Mouse (Mus musculus) thymus, postnatal 14 days (tissue): ENCODE measurements at regions not wholly inside any gene's neighbourhood (a gene's known extent, or its start where the extent isn't known, plus 50 kb on each side); places are given as distances from the start of the nearest gene placed in this dataset.

ENCODE experiments used
- DNase-seq: peaks from one replicate; pipeline ENCODE4 v3.0.0; 2021

GRCm38 (mm10) chr2:128217784-128218467 lies 92.1 kb downstream of the Bcl2l11 start:
- no peak for DNase-seq

GRCm38 (mm10) chr2:128218961-128219360 lies 93.1 kb downstream of the Bcl2l11 start:
- DNase-seq: no peak

GRCm38 (mm10) chr2:128221055-128221454 lies 95.2 kb downstream of the Bcl2l11 start:
- DNase-seq: no peak

GRCm38 (mm10) chr2:128221657-128222056 lies 95.8 kb downstream of the Bcl2l11 start:
- no peak for DNase-seq

- no peak for DNase-seq
Observed at GRCm38 (mm10) chr2:128226465-128227047, 100.7 kb downstream of the Bcl2l11 start.

GRCm38 (mm10) chr2:128229730-128230129 lies 103.9 kb downstream of the Bcl2l11 start:
- no peak for DNase-seq

GRCm38 (mm10) chr2:128230921-128231320 lies 105.1 kb downstream of the Bcl2l11 start:
- DNase-seq: no peak

GRCm38 (mm10) chr2:128231338-128231737 lies 105.5 kb downstream of the Bcl2l11 start:
- no peak for DNase-seq

- DNase-seq: no peak
Observed at GRCm38 (mm10) chr2:128232027-128232426, 106.2 kb downstream of the Bcl2l11 start.

GRCm38 (mm10) chr2:128235127-128235526 lies 109.3 kb downstream of the Bcl2l11 start:
- no peak for DNase-seq

- no peak for DNase-seq
Observed at GRCm38 (mm10) chr2:128239451-128239850, 113.6 kb downstream of the Bcl2l11 start.

GRCm38 (mm10) chr2:128240054-128240453 lies 114.2 kb downstream of the Bcl2l11 start:
- no peak for DNase-seq

- DNase-seq: no peak
Observed at GRCm38 (mm10) chr2:128240536-128241279, 114.9 kb downstream of the Bcl2l11 start.

- no peak for DNase-seq
Observed at GRCm38 (mm10) chr2:128241280-128241665, 115.4 kb downstream of the Bcl2l11 start.

- DNase-seq: no peak
Observed at GRCm38 (mm10) chr2:128245544-128245943, 119.7 kb downstream of the Bcl2l11 start.

GRCm38 (mm10) chr2:128247967-128248366 lies 122.1 kb downstream of the Bcl2l11 start:
- no peak for DNase-seq

GRCm38 (mm10) chr2:128249188-128249587 lies 123.3 kb downstream of the Bcl2l11 start:
- DNase-seq: no peak

- DNase-seq: no peak
Observed at GRCm38 (mm10) chr2:128249607-128250006, 123.8 kb downstream of the Bcl2l11 start.

- DNase-seq: peak; percentile 51
Observed at GRCm38 (mm10) chr2:128250841-128251240, 125.0 kb downstream of the Bcl2l11 start.

- no peak for DNase-seq
Observed at GRCm38 (mm10) chr2:128256651-128257050, 130.8 kb downstream of the Bcl2l11 start.

GRCm38 (mm10) chr2:128257262-128257661 lies 131.4 kb downstream of the Bcl2l11 start:
- no peak for DNase-seq

GRCm38 (mm10) chr2:128263880-128264279 lies 138.0 kb downstream of the Bcl2l11 start:
- DNase-seq: no peak

GRCm38 (mm10) chr2:128265014-128265990 lies 139.5 kb downstream of the Bcl2l11 start:
- DNase-seq: no peak
